Mouse (Mus musculus) heart, postnatal 0 days (tissue): Measurements from ENCODE around the gene Myo9b. TPM values are rescaled to one million over a fixed set of nuclear protein-coding genes. Genes with fewer than 3 reads are reported as not detected.
"Not testable (repeated sequence)": the region's sequence is repeated elsewhere in the genome, so short reads cannot be mapped to it uniquely, and the experiment has no call there.

Source experiments
- ATAC-seq: fragments of 200-750 bp; cut with Nextera tagmentation; 2 replicates; pipeline ENCODE4 v1.8.0; 2017; ENCODE audit warnings: low read depth, moderate number of reproducible peaks, moderate library complexity; ENCODE audit not compliant: insufficient read depth
- DNase-seq: peaks from one replicate; pipeline ENCODE4 v3.0.0-alpha.2; 2016; ENCODE audit warnings: low spot score
- H3K27ac ChIP-seq: fragments of 300-500 bp; sonication (generic); 2 replicates; pipeline ENCODE4 v1.5.1; 2014; ENCODE audit warnings: low read depth, mild to moderate bottlenecking
- H3K27me3 ChIP-seq: fragments of 300-500 bp; sonication (generic); 2 replicates; pipeline ENCODE4 v1.6.1; 2014; ENCODE audit warnings: low read length, mixed read lengths; ENCODE audit not compliant: control insufficient read depth, insufficient read depth
- H3K36me3 ChIP-seq: fragments of 300-500 bp; sonication (generic); replicated peaks from 2 replicates; pipeline ENCODE4 v1.6.1; 2014; ENCODE audit warnings: low read length, mixed read lengths; ENCODE audit not compliant: control insufficient read depth, insufficient read depth
- H3K4me1 ChIP-seq: fragments of 300-500 bp; sonication (generic); 2 replicates; pipeline ENCODE4 v1.6.1; 2014; ENCODE audit warnings: antibody characterized with exemption; ENCODE audit not compliant: control insufficient read depth, insufficient read depth
- H3K4me2 ChIP-seq: fragments of 300-500 bp; sonication (generic); 2 replicates; pipeline ENCODE4 v1.6.1; 2014; ENCODE audit warnings: low read depth, mild to moderate bottlenecking, low read length, moderate library complexity
- H3K4me3 ChIP-seq: fragments of 300-500 bp; sonication (generic); 2 replicates; pipeline ENCODE4 v1.5.1; 2014; ENCODE audit warnings: low read depth, low read length
- H3K9ac ChIP-seq: fragments of 300-500 bp; sonication (generic); replicated peaks from 2 replicates; pipeline ENCODE4 v1.6.1; 2014; ENCODE audit warnings: low read depth, low read length, mixed read lengths
- H3K9me3 ChIP-seq: fragments of 300-500 bp; sonication (generic); replicated peaks from 2 replicates; pipeline ENCODE4 v1.6.1; 2016; ENCODE audit warnings: low read length; ENCODE audit not compliant: control insufficient read depth
- CTCF ChIP-seq: IDR thresholded peaks from 2 replicates; pipeline ENCODE4 v1.5.1; 2016; ENCODE audit warnings: antibody characterized with exemption, control low read depth, low read depth
- EP300 ChIP-seq: IDR thresholded peaks from 2 replicates; pipeline ENCODE4 v1.6.1; 2016; ENCODE audit warnings: antibody characterized with exemption, low read depth
- WGBS: fragments of 180-500 bp; shearing (Covaris S2); extraction: QIAGEN DNeasy Blood & Tissue Kit; methylation state at CpG from one replicate; pipeline ENCODE4 v1.1.7; 2014; 5-methylcytosine and 5-hydroxymethylcytosine counted together
- polyA plus RNA-seq: library from polyadenylated mRNA; unstranded; fragments of >200 nt; fragmentation: Nextera tagmentation; extraction: Ambion mirVana; gene quantifications from 2 replicates; pipeline ENCODE4 v1.2.1, GENCODE M21; 2015
- total RNA-seq: library from RNA; depleted of rRNA; stranded (reverse); fragments of >200 nt; gene quantifications from 2 replicates; pipeline ENCODE4 v1.2.3, GENCODE M21; 2014; ENCODE audit warnings: low replicate concordance

Gene Myo9b
- total and polyA plus RNA-seq, 2 experiments from 2014 or later, result 7.1 to 35.0 TPM

GRCm38 (mm10) chr8:71276166-71276565 lies 3.7 kb downstream of the Myo9b start:
- Histone ChIP-seq H3K36me3 (0 out of 2 replicates have a peak, but pooled peaks cover 3% of the 10 kb centered on the region), H3K9ac (no peak overlapping the region), H3K4me2 (no peak overlapping the region), H3K4me1 (peaks cover 26% of the 10 kb centered on the region), H3K9me3 (no peaks in the 10 kb centered on the region), H3K4me3 (no peak overlapping the region), H3K27ac (no peak overlapping the region), H3K27me3 (no peaks in the 10 kb centered on the region)
- TF ChIP-seq EP300 (no peak), CTCF (no peak)
- 91% methylated on average over 3 of the region's 3 CpGs for WGBS
- no peak for ATAC-seq
- no peak for DNase-seq

GRCm38 (mm10) chr8:71279409-71279808 lies 6.9 kb downstream of the Myo9b start:
- ATAC-seq, H3K4me2 ChIP-seq, H3K9me3 ChIP-seq, H3K36me3 ChIP-seq, DNase-seq, H3K9ac ChIP-seq, H3K4me3 ChIP-seq, H3K27me3 ChIP-seq: not testable (repeated sequence)
- H3K27ac ChIP-seq, result 0 out of 2 replicates have a peak overlapping the region, but pooled peaks have one; percentile 6
- WGBS, result 76% methylated on average over 1 of the region's 1 CpGs
- H3K4me1 ChIP-seq, result peaks cover 29% of the 10 kb centered on the region

GRCm38 (mm10) chr8:71281731-71282130 lies 9.2 kb downstream of the Myo9b start:
- WGBS, result 42% methylated on average over 1 of the region's 1 CpGs
- not testable (repeated sequence) for H3K36me3 ChIP-seq, H3K4me2 ChIP-seq, DNase-seq, H3K27me3 ChIP-seq, H3K4me3 ChIP-seq, H3K9ac ChIP-seq, H3K9me3 ChIP-seq, ATAC-seq
- peaks cover 35% of the 10 kb centered on the region for H3K4me1 ChIP-seq
- H3K27ac ChIP-seq, result peak overlapping the region; percentile 88

GRCm38 (mm10) chr8:71282621-71283020 lies 10.1 kb downstream of the Myo9b start:
- Histone ChIP-seq H3K9me3 (no peaks in the 10 kb centered on the region), H3K27ac (peak overlapping the region; percentile 88), H3K4me3 (no peak overlapping the region), H3K27me3 (no peaks in the 10 kb centered on the region), H3K9ac (no peak overlapping the region), H3K36me3 (no peaks in the 10 kb centered on the region), H3K4me2 (no peak overlapping the region), H3K4me1 (peaks cover 35% of the 10 kb centered on the region)
- no peak for TF ChIP-seq CTCF
- TF ChIP-seq EP300, result no peak
- WGBS, result 25% methylated on average over 5 of the region's 5 CpGs
- DNase-seq (peak; percentile 69), ATAC-seq (peak; percentile 82)

GRCm38 (mm10) chr8:71286223-71286622 lies 13.7 kb downstream of the Myo9b start:
- not testable (repeated sequence) for ATAC-seq

GRCm38 (mm10) chr8:71288441-71288949 lies 16.0 kb downstream of the Myo9b start:
- H3K4me3 ChIP-seq, result no peak overlapping the region
- TF ChIP-seq EP300 (no peak), CTCF (peak; percentile 10; the same call in 1 of the 2 replicates)
- H3K4me1 ChIP-seq, result peaks cover 20% of the 10 kb centered on the region
- peaks cover 18% of the 10 kb centered on the region for H3K36me3 ChIP-seq
- no peak overlapping the region for H3K4me2 ChIP-seq
- H3K27me3 ChIP-seq, result no peaks in the 10 kb centered on the region
- H3K27ac ChIP-seq, result peak overlapping the region; percentile 38; the same call in 1 of the 2 replicates
- DNase-seq (no peak), ATAC-seq (no peak)
- H3K9me3 ChIP-seq, result no peaks in the 10 kb centered on the region
- no peak overlapping the region for H3K9ac ChIP-seq
- WGBS, result 53% methylated on average over 3 of the region's 3 CpGs

More at GRCm38 (mm10) chr8:71286223-71286622, 13.7 kb downstream of the Myo9b start:
- not testable (repeated sequence) for H3K27me3 ChIP-seq, H3K4me3 ChIP-seq, H3K4me2 ChIP-seq, H3K27ac ChIP-seq, H3K9ac ChIP-seq, H3K9me3 ChIP-seq, DNase-seq
- H3K36me3 ChIP-seq, result peaks cover 15% of the 10 kb centered on the region
- WGBS, result 64% methylated on average over 2 of the region's 2 CpGs
- H3K4me1 ChIP-seq, result peaks cover 34% of the 10 kb centered on the region
